Mouse (Mus musculus) liver, embryonic 16.5 days (tissue): Measurements from ENCODE around the gene Cmip. TPM values are rescaled to one million over a fixed set of nuclear protein-coding genes. Genes with fewer than 3 reads are reported as not detected.

Experiments used
- ATAC-seq: fragments of 200-750 bp; cut with Nextera tagmentation; 2 replicates; pipeline ENCODE4 v1.8.0; 2017; ENCODE audit warnings: low read depth, mild to moderate bottlenecking, moderate number of reproducible peaks, moderate library complexity
- H3K27ac ChIP-seq: fragments of 300-500 bp; sonication (generic); 2 replicates; pipeline ENCODE4 v1.5.1; 2014; ENCODE audit warnings: mild to moderate bottlenecking, low read length
- H3K27me3 ChIP-seq: fragments of 300-500 bp; sonication (generic); 2 replicates; pipeline ENCODE4 v1.6.1; 2014; ENCODE audit warnings: low read depth, low read length, mixed read lengths; ENCODE audit not compliant: control insufficient read depth, insufficient read depth
- H3K36me3 ChIP-seq: fragments of 300-500 bp; sonication (generic); 2 replicates; pipeline ENCODE4 v1.6.1; 2014; ENCODE audit warnings: mild to moderate bottlenecking; ENCODE audit not compliant: control insufficient read depth, insufficient read depth
- H3K4me1 ChIP-seq: fragments of 300-500 bp; sonication (generic); 2 replicates; pipeline ENCODE4 v1.6.1; 2014; ENCODE audit warnings: low read depth, low read length, mixed read lengths; ENCODE audit not compliant: control insufficient read depth
- H3K4me2 ChIP-seq: fragments of 300-500 bp; sonication (generic); 2 replicates; pipeline ENCODE4 v1.6.1; 2014; ENCODE audit warnings: low read depth, low read length, mixed read lengths
- H3K4me3 ChIP-seq: fragments of 300-500 bp; sonication (generic); 2 replicates; pipeline ENCODE4 v1.5.1; 2014; ENCODE audit warnings: low read depth, mild to moderate bottlenecking, low read length
- H3K9ac ChIP-seq: fragments of 300-500 bp; sonication (generic); 2 replicates; pipeline ENCODE4 v1.6.1; 2014; ENCODE audit warnings: low read depth, low read length
- H3K9me3 ChIP-seq: fragments of 300-500 bp; sonication (generic); replicated peaks from 2 replicates; pipeline ENCODE4 v1.6.1; 2016; ENCODE audit warnings: low read length; ENCODE audit not compliant: control insufficient read depth
- WGBS: fragments of 180-500 bp; shearing (Covaris S2); extraction: QIAGEN DNeasy Blood & Tissue Kit; methylation state at CpG from one replicate; pipeline ENCODE4 v1.1.7; 2014; ENCODE audit not compliant: insufficient replicate concordance; 5-methylcytosine and 5-hydroxymethylcytosine counted together
- polyA plus RNA-seq: library from polyadenylated mRNA; unstranded; fragments of >200 nt; fragmentation: Nextera tagmentation; extraction: Ambion mirVana; gene quantifications from 2 replicates; pipeline ENCODE4 v1.2.1, GENCODE M21; 2015

Gene Cmip
- polyA plus RNA-seq, 1 experiment from 2014 or later = 9.1 TPM

DNA sequence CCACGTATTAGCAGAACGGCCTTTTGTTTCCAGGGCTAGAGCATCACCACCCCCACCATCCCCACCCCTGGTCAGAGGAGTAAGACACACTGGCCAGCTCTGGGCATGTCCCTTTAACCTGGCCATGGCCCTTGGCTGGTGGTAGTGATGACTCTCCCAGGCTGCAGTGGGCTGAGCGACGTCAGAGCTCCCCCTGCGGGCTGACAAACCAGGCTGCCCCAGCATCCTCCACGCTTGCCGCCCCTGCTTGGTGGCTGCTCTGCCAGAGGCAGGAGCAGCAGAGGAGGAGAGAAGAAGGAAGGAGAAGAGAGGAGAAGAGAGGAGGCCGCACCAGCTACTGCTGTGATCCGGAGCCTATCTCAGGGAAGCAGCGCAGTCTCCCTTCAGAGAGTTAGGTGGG is 122.3 kb downstream of the Cmip start:
- Histone ChIP-seq H3K4me2 (no peak overlapping the region), H3K4me1 (no peaks in the 10 kb centered on the region), H3K9ac (no peak overlapping the region), H3K9me3 (no peaks in the 10 kb centered on the region), H3K4me3 (no peak overlapping the region), H3K27ac (no peak overlapping the region), H3K27me3 (no peaks in the 10 kb centered on the region), H3K36me3 (peaks cover 11% of the 10 kb centered on the region)
- ATAC-seq = no peak
- WGBS = 68% methylated on average over 10 of the region's 10 CpGs

DNA sequence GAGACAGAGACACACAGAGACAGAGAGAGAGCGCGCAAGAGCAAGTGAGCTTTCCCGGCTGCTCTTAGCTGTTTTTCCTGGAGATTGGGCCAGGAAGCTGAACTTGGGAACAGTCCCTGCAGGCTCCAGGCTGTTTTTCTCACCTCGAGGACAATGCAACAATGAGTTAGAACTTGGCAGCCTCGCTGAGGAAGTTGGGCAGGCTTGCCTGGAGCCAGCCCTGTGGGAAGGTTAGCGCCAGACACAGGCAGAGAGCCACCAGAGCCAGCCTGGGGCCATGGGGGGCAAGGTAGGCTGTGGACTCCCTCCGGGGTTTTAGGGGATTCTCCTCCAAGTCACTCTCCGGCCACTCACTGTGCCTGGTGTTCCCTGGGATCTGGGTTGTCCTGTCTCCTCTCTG is 123.9 kb downstream of the Cmip start:
- 70% methylated on average over 8 of the region's 8 CpGs for WGBS
- Histone ChIP-seq H3K36me3 (peaks cover 22% of the 10 kb centered on the region), H3K27ac (no peak overlapping the region)

DNA sequence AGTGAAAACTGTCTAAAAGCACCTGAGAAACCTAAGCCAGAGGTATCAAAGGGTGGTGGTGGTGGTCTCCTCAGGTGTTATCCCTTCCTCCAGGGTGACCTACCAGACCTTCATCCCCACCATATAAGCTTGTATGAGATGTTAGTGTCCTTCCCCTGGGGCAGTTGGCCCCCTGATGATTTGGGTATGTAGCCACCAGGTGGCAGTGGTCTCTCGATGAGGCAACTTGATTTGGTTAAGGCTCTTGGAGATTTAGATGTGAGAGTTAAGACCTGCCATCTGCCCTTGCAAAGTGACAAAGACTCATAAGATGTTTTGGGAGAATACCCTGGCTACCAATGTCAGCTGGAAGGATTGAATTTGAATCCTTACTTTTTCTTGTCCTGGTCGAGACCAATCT is 129.3 kb downstream of the Cmip start:
- WGBS = 64% methylated on average over 2 of the region's 2 CpGs
- ATAC-seq = no peak
- Histone ChIP-seq H3K4me3 (no peak overlapping the region), H3K36me3 (peaks cover 15% of the 10 kb centered on the region), H3K4me2 (no peak overlapping the region), H3K9me3 (no peaks in the 10 kb centered on the region), H3K4me1 (no peaks in the 10 kb centered on the region), H3K27ac (no peak overlapping the region), H3K27me3 (no peaks in the 10 kb centered on the region), H3K9ac (no peak overlapping the region)

More for the DNA sequence above, 123.9 kb downstream of the Cmip start:
- Histone ChIP-seq H3K4me1 (no peaks in the 10 kb centered on the region), H3K9ac (no peak overlapping the region), H3K4me3 (no peak overlapping the region), H3K27me3 (no peaks in the 10 kb centered on the region), H3K4me2 (no peak overlapping the region), H3K9me3 (no peaks in the 10 kb centered on the region)
- no peak for ATAC-seq

DNA sequence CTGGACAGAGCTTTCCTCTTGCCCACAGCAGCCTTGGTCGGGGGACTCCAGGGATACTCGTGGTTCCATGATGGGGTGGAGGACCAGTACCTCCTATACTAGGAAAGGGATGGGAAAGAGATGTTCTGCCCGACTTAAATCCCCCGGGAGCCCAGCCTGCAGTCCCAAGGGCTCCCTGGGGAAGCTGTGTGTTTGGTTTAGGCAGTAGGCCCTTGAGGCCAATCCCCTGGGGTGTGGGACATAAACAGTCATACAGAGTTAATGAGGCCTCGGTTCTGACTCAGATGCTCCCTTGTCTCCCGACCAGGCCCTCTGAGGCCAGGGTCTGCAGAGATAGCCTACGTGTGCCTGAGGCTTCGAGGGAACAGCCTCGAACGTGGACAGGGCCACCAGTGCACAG is 130.8 kb downstream of the Cmip start:
- ATAC-seq = no peak
- Histone ChIP-seq H3K4me3 (no peak overlapping the region), H3K9ac (no peak overlapping the region), H3K9me3 (no peaks in the 10 kb centered on the region), H3K4me1 (no peaks in the 10 kb centered on the region), H3K27me3 (no peaks in the 10 kb centered on the region), H3K27ac (no peak overlapping the region), H3K4me2 (no peak overlapping the region), H3K36me3 (peaks cover 15% of the 10 kb centered on the region)
- 74% methylated on average over 10 of the region's 10 CpGs for WGBS

DNA sequence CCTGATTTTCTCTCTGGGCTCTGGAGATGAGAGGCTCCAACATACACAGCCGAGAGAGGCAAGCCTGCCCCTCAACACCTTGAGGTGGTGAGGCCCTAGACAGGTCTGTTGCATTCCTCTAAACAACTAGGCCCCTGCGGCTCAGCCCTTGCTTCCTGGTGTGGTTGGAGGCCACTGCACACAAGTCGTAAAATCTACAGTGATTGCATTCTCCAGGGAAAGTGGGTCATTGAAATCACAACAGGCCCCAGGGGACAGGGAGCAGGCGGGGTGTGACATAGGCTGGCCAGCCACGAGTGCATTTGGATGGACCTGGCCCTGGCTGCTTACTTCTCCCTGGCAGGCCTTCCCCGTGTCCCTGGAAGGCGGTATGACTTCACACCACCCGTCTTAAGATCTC is 131.5 kb downstream of the Cmip start:
- Histone ChIP-seq H3K4me2 (no peak overlapping the region), H3K27ac (no peak overlapping the region), H3K4me1 (no peaks in the 10 kb centered on the region), H3K27me3 (no peaks in the 10 kb centered on the region), H3K9me3 (no peaks in the 10 kb centered on the region), H3K36me3 (peaks cover 15% of the 10 kb centered on the region), H3K4me3 (no peak overlapping the region), H3K9ac (no peak overlapping the region)
- ATAC-seq = no peak
- WGBS = 67% methylated on average over 8 of the region's 8 CpGs

DNA sequence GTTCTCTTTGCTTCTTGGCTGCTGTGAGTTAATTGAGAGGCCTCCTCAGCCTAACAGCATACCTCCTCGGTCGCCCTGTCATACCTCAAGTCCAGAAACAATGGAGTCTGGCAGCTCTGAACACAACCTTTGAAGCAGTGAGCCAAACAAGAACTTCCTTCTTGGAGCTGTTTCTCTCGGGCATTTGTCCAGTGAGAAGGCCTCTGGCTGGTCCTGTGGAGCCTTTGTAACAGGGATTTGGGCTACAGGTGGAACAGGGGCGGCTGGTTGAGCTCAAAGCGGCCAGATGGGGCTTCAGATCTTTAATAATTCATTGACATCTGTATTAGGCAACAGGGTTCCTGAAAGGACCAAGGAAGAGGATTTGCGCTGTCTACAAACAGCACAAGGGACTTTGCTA is 137.0 kb downstream of the Cmip start:
- no peak overlapping the region for H3K27ac ChIP-seq
- no peaks in the 10 kb centered on the region for H3K4me1 ChIP-seq
- H3K4me2 ChIP-seq = no peak overlapping the region
- no peaks in the 10 kb centered on the region for H3K27me3 ChIP-seq
- ATAC-seq = no peak
- no peak overlapping the region for H3K4me3 ChIP-seq
- 0 out of 2 replicates have a peak, but pooled peaks cover 4% of the 10 kb centered on the region for H3K36me3 ChIP-seq
- WGBS = 75% methylated on average over 6 of the region's 6 CpGs
- no peaks in the 10 kb centered on the region for H3K9me3 ChIP-seq
- no peak overlapping the region for H3K9ac ChIP-seq

DNA sequence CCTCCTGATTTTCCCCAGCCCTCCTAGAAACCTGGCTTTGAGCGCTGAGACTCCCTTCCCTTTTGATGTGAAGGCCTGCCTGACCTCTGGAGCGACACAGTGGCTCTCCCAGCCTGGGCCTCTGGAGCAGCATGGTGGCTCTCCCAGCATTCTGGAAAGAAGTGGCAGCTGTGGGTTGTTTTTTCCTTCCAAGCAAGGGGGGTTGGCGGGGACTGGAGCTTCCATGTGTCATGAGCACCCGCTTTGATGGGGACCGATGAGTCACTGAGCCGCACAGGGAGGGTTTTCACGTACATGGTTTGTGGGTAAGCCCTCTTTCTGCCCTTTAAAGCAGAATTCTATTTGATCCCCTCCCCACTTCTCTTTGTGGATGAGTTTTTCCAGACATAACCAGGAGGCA is 138.2 kb downstream of the Cmip start:
- no peak overlapping the region for H3K4me2 ChIP-seq
- H3K9me3 ChIP-seq = no peaks in the 10 kb centered on the region
- H3K4me3 ChIP-seq = no peak overlapping the region
- no peaks in the 10 kb centered on the region for H3K4me1 ChIP-seq
- H3K27me3 ChIP-seq = no peaks in the 10 kb centered on the region
- no peak for ATAC-seq
- 83% methylated on average over 7 of the region's 7 CpGs for WGBS
- no peak overlapping the region for H3K9ac ChIP-seq
- H3K36me3 ChIP-seq = 0 out of 2 replicates have a peak, but pooled peaks cover 4% of the 10 kb centered on the region
- no peak overlapping the region for H3K27ac ChIP-seq

DNA sequence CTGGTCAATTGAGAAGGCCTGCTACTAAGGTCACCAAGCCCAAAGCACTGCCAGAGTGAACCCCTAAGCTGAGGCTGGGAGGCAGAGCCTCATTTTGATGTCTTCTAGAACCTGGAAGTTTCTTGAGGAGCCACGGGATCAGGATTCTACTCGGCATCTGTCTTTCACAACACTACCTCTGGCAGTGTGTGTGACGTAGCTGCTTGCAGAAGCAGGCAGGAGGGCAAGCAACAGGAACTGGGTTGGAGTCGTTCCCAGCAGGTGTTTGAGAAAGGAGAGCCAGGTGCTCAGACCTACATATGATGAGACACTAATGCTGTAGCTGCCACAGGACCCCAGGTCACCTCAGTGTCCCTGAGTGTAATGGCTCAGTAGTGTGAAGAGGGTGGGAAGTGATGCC is 140.0 kb downstream of the Cmip start:
- WGBS = 90% methylated on average over 4 of the region's 4 CpGs
- no peak for ATAC-seq
- Histone ChIP-seq H3K27ac (no peak overlapping the region), H3K36me3 (0 out of 2 replicates have a peak, but pooled peaks cover 4% of the 10 kb centered on the region), H3K27me3 (no peaks in the 10 kb centered on the region), H3K4me2 (no peak overlapping the region), H3K4me1 (no peaks in the 10 kb centered on the region), H3K9me3 (no peaks in the 10 kb centered on the region), H3K9ac (no peak overlapping the region), H3K4me3 (no peak overlapping the region)

DNA sequence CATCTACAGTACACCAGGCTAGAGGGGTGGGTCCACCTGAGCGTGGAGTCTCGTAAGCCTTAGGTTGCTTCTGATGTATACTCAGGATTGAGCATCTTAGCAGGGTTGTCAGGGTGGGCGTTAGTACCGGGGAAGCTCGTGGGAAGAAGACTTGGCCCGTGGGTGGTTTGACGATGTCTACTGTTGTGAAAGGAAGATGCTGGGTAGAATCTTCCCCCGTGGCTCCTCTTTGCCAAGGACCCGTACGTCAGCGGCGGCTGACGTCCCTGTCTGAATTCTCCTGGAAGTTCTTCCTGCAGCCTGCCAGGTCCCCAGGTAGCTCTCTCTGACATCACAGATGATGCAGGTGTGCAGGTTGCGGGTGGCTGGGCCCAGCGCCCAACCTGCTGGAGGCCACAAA is 140.9 kb downstream of the Cmip start:
- no peak overlapping the region for H3K4me3 ChIP-seq
- WGBS = 90% methylated on average over 15 of the region's 15 CpGs
- H3K36me3 ChIP-seq = 0 out of 2 replicates have a peak, but pooled peaks cover 4% of the 10 kb centered on the region
- H3K4me2 ChIP-seq = no peak overlapping the region
- ATAC-seq = no peak
- no peak overlapping the region for H3K27ac ChIP-seq
- no peak overlapping the region for H3K9ac ChIP-seq
- H3K4me1 ChIP-seq = 0 out of 2 replicates have a peak, but pooled peaks cover 2% of the 10 kb centered on the region
- no peaks in the 10 kb centered on the region for H3K9me3 ChIP-seq
- H3K27me3 ChIP-seq = no peaks in the 10 kb centered on the region
